Mouse (Mus musculus): ENCODE data around the gene Tssc4.

GRCm38 (mm10) chr7:143057023-143057422, 12.0 kb upstream of the Tssc4 start:
- TF ChIP-seq CTCF (IDR thresholded peaks at IDR 0.05; ENCODE audit: borderline replicate concordance, insufficient read depth, low read length) (no peak), POLR2A (IDR thresholded peaks at IDR 0.05; ENCODE audit: low read depth, low read length) (no peak)
